Mouse (Mus musculus) lung, postnatal 25 days (tissue): Measurements from ENCODE around the gene Dlgap4.

Experiments used
- DNase-seq: peaks from one replicate; pipeline ENCODE4 v3.0.0; 2022; ENCODE audit warnings: low spot score

Gene Dlgap4

GRCm38 (mm10) chr2:156717320-156718281, 104.1 kb downstream of the Dlgap4 start:
- peak; percentile 73 for DNase-seq

DNA sequence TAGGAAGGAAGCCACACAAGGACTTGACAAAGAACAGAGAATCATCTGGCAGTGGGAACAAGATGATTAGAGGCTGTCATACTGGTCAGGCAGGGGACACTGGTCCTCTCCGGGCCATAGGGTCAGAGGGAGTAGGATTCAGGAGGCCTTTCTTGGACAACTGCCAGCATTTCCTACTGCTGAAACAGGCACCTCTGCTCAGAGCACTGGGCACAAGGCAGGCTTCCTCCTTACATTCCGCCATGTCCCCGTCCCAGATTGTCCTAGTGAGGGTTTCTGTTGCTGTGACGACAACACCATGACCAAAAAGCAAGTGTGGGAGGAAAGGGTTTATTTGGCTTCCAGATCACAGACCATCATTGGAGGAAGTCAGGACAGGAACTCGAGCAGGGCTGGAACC, 105.3 kb downstream of the Dlgap4 start:
- DNase-seq, result no peak

GRCm38 (mm10) chr2:156719549-156720312, 106.2 kb downstream of the Dlgap4 start:
- no peak for DNase-seq

DNA sequence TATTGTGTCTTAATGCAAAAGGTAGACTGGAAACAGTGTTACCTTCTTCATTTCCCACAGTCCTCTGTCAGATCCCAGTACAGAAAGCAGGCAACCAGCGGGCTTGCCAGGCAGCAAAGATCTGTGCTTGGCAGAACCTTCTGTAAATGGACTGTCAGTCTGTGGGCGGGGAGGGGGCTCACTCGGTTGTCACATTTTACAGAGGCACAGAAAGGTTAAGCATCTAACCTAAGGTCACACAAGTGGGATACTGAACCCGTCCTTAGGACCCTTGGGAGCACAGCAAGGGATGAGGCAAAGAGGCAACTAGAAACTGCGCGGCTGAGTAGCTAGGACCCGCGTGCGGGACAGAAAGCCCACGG, 106.8 kb downstream of the Dlgap4 start:
- DNase-seq, result no peak

GRCm38 (mm10) chr2:156720675-156721553, 107.4 kb downstream of the Dlgap4 start:
- peak; percentile 94 for DNase-seq

DNA sequence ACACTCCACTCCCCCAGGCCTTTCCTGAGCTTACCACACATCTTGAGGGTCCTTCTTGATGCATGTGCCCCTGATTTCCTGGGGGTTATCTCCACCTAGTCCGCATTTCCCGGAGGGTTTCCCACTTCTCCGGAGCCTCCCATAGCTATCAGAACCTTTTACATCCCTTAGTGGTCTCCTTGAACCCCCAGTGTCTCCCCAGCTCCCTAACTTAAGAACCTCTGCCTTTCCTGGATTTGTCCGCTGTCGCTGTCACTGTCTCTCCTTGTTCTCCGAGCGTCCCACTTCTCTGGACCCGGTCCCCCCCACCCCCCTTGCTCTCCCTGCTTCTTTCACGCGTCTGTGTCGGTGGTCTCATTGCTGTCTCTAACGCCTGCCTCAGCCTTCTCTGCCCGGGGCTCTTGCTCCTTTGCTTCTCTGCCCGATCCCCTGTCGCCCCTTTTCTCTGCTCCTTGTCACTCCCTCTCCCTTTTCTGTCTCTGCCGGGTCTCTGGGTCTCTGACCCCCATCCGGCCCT, 108.1 kb downstream of the Dlgap4 start:
- no peak for DNase-seq

GRCm38 (mm10) chr2:156722071-156722575, 108.6 kb downstream of the Dlgap4 start:
- DNase-seq, result peak; percentile 86

- DNase-seq, result no peak
These were observed 109.2 kb downstream of the Dlgap4 start for GRCm38 (mm10) chr2:156722752-156723151.

DNA sequence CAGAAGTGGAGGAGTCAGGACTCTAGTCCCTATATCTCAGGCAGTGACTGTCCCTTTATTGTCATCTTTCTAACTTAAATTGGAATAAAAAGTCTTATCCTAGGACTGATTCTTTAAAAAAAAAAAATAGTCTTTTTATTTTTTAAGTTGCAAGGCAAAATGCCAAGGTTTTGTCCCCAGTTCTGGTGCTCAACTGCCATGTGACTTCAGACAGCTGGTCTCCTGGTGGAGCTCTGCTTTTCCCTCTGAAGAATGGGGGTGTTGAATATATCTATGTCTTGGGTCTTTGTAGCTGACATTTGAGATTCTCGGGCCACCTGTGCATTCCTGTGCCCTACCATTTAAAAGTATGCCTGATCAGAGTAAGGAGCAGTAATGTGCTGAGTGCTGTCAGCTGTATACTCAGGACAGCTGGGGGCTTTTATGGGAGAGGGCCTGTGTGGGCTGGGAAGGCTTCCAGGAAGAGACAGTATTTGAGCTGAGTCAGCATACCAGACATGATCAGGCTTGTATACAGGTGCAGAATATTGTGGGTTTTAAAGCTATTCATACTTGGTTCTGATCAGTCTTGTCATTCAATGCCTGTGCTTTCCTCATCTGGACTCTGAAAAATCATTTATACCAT, 110.5 kb downstream of the Dlgap4 start:
- no peak for DNase-seq

- DNase-seq, result no peak
These were observed 111.4 kb downstream of the Dlgap4 start for GRCm38 (mm10) chr2:156724871-156725270.

- DNase-seq, result peak; percentile 71
These were observed 112.8 kb downstream of the Dlgap4 start for GRCm38 (mm10) chr2:156726344-156726743.

GRCm38 (mm10) chr2:156726878-156727277, 113.4 kb downstream of the Dlgap4 start:
- DNase-seq, result no peak

GRCm38 (mm10) chr2:156729537-156730469, 116.3 kb downstream of the Dlgap4 start:
- peak; percentile 48 for DNase-seq

- DNase-seq, result no peak
These were observed 117.0 kb downstream of the Dlgap4 start for GRCm38 (mm10) chr2:156730501-156730921.

- DNase-seq, result no peak
These were observed 118.1 kb downstream of the Dlgap4 start for GRCm38 (mm10) chr2:156731592-156731991.

DNA sequence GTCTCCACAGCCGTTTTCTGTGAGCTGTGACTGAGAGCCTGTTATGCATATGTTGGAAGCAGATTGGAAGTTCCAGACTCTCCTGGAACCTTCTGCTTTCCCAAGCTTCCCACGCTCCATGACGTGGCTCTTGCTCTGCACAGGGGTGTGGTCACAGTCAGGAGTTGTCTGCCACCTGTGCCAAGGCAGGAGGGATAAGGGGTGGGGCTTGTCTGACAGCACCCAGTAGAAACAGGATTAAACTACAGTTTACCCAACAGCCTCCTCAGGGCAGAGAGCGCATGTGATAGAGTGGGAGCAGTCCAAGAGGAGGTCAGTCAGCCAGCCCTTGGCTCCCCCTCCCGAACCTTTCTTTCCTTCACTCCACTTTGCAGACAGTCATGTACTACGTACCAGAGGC, 118.6 kb downstream of the Dlgap4 start:
- peak; percentile 89 for DNase-seq

- no peak for DNase-seq
These were observed 122.3 kb downstream of the Dlgap4 start for GRCm38 (mm10) chr2:156735761-156736335.

GRCm38 (mm10) chr2:156736846-156737245, 123.3 kb downstream of the Dlgap4 start:
- DNase-seq, result no peak

DNA sequence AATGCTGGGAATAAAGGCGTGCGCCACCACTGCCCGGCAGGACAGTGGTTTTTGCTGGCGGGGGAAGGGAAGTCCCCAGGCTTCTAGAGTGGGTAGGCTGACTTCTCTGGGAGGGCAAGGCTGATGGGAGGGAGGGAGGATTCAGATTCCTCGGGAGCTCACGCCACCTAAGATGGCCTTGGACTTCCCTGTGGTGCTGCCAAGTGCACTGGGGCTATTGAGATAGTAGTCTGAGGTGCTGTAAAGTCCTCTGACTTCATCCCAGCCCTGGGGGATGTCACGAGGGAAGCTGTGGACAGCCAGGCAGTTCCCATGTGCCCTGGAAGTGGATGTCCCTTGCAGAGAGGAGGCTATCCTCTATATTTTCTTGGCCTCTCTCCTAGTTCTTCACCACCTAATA, 124.5 kb downstream of the Dlgap4 start:
- DNase-seq, result no peak

DNA sequence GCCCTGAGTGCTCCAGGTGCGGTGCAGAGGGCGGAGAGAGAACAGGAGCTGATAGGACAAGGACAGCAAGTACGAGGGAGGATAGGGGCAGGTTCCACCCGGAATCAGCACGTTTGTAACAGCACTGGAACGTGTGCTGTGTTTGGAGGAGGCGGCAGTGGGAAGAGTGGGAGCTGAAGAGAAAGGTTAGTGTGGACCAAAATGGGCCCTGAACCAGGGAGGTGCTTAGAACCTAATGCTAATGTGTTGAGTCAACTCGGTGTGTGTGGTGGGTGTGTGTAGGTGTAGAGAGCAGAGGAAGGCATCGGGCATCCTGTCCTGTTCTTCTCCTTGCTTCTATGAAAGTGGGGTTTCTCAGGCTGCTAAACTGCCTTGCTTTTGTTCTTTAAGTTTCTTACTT, 127.8 kb downstream of the Dlgap4 start:
- no peak for DNase-seq
